Mouse (Mus musculus) lung, postnatal 0 days (tissue): Measurements from ENCODE around the gene Ninl. TPM values are rescaled to one million over a fixed set of nuclear protein-coding genes. Genes with fewer than 3 reads are reported as not detected.

ENCODE experiments used
- ATAC-seq: fragments of 200-750 bp; cut with Nextera tagmentation; 2 replicates; pipeline ENCODE4 v1.8.0; 2017; ENCODE audit warnings: moderate library complexity
- DNase-seq: peaks from one replicate; pipeline ENCODE4 v3.0.0-alpha.2; 2016; ENCODE audit warnings: low spot score
- H3K27ac ChIP-seq: fragments of 300-500 bp; sonication (generic); 2 replicates; pipeline ENCODE4 v1.5.1; 2014; ENCODE audit warnings: antibody characterized with exemption, mild to moderate bottlenecking, low read length, mixed read lengths
- H3K27me3 ChIP-seq: fragments of 300-500 bp; sonication (generic); replicated peaks from 2 replicates; pipeline ENCODE4 v1.6.1; 2014; ENCODE audit warnings: low read length, mixed read lengths; ENCODE audit not compliant: insufficient read depth
- H3K36me3 ChIP-seq: fragments of 300-500 bp; sonication (generic); 2 replicates; pipeline ENCODE4 v1.6.1; 2014; ENCODE audit warnings: low read length, mixed read lengths; ENCODE audit not compliant: insufficient read depth
- H3K4me1 ChIP-seq: fragments of 300-500 bp; sonication (generic); 2 replicates; pipeline ENCODE4 v1.6.1; 2014; ENCODE audit warnings: antibody characterized with exemption, low read depth, low read length, mixed read lengths; ENCODE audit not compliant: insufficient read depth
- H3K4me2 ChIP-seq: fragments of 300-500 bp; sonication (generic); replicated peaks from 2 replicates; pipeline ENCODE4 v1.6.1; 2014; ENCODE audit warnings: low read depth, mild to moderate bottlenecking, low read length, moderate library complexity, mixed read lengths
- H3K4me3 ChIP-seq: fragments of 300-500 bp; sonication (generic); 2 replicates; pipeline ENCODE4 v1.5.1; 2014; ENCODE audit warnings: low read depth, low read length
- H3K9ac ChIP-seq: fragments of 300-500 bp; sonication (generic); replicated peaks from 2 replicates; pipeline ENCODE4 v1.6.1; 2014; ENCODE audit warnings: low read depth, mild to moderate bottlenecking
- H3K9me3 ChIP-seq: fragments of 300-500 bp; sonication (generic); 2 replicates; pipeline ENCODE4 v1.6.1; 2016; ENCODE audit warnings: low read length, mixed read lengths
- CTCF ChIP-seq: IDR thresholded peaks from 2 replicates; pipeline ENCODE4 v1.5.1; 2016; ENCODE audit warnings: antibody characterized with exemption, mild to moderate bottlenecking
- EP300 ChIP-seq: IDR thresholded peaks from 2 replicates; pipeline ENCODE4 v1.6.1; 2016; ENCODE audit warnings: antibody characterized with exemption, mild to moderate bottlenecking, control low read depth
- WGBS: fragments of 180-500 bp; shearing (Covaris S2); extraction: QIAGEN DNeasy Blood & Tissue Kit; methylation state at CpG from one replicate; pipeline ENCODE4 v1.1.7; 2014; 5-methylcytosine and 5-hydroxymethylcytosine counted together
- polyA plus RNA-seq: library from polyadenylated mRNA; unstranded; fragments of >200 nt; fragmentation: Nextera tagmentation; extraction: Ambion mirVana; gene quantifications from 2 replicates; pipeline ENCODE4 v1.2.1, GENCODE M21; 2015

Ninl gene
- polyA plus RNA-seq, 1 experiment from 2014 or later: 3.9 TPM

- Histone ChIP-seq H3K27ac (no peak overlapping the region), H3K36me3 (no peaks in the 10 kb centered on the region), H3K27me3 (no peaks in the 10 kb centered on the region), H3K9ac (no peak overlapping the region), H3K9me3 (no peaks in the 10 kb centered on the region), H3K4me2 (no peak overlapping the region), H3K4me1 (no peaks in the 10 kb centered on the region), H3K4me3 (no peak overlapping the region)
- ATAC-seq (no peak; the same call in 1 of the 2 replicates), DNase-seq (peak; percentile 29)
- 69% methylated on average over 7 of the region's 7 CpGs for WGBS
- TF ChIP-seq EP300 (no peak), CTCF (no peak)
Observed at GRCm38 (mm10) chr2:150895691-150896252, 143.4 kb downstream of the Ninl start.

GRCm38 (mm10) chr2:150894617-150895267, 144.4 kb downstream of the Ninl start:
- no peak overlapping the region for H3K27ac ChIP-seq
- no peaks in the 10 kb centered on the region for H3K36me3 ChIP-seq
- H3K27me3 ChIP-seq: no peaks in the 10 kb centered on the region
- TF ChIP-seq CTCF (no peak), EP300 (no peak)
- H3K4me2 ChIP-seq: no peak overlapping the region
- H3K9ac ChIP-seq: no peak overlapping the region
- ATAC-seq: no peak
- H3K4me1 ChIP-seq: no peaks in the 10 kb centered on the region
- DNase-seq: no peak
- H3K9me3 ChIP-seq: no peaks in the 10 kb centered on the region
- 85% methylated on average over 2 of the region's 2 CpGs for WGBS
- H3K4me3 ChIP-seq: no peak overlapping the region

- no peaks in the 10 kb centered on the region for H3K4me1 ChIP-seq
- no peak for TF ChIP-seq EP300
- TF ChIP-seq CTCF: no peak
- 51% methylated on average over 2 of the region's 2 CpGs for WGBS
Observed at GRCm38 (mm10) chr2:150887370-150887769, 151.8 kb downstream of the Ninl start.

GRCm38 (mm10) chr2:150886315-150886714, 152.9 kb downstream of the Ninl start:
- Histone ChIP-seq H3K27me3 (no peaks in the 10 kb centered on the region), H3K36me3 (no peaks in the 10 kb centered on the region), H3K9ac (no peak overlapping the region), H3K4me1 (no peaks in the 10 kb centered on the region), H3K4me2 (no peak overlapping the region), H3K9me3 (no peaks in the 10 kb centered on the region), H3K27ac (no peak overlapping the region), H3K4me3 (no peak overlapping the region)
- TF ChIP-seq CTCF (no peak), EP300 (no peak)
- ATAC-seq: no peak
- DNase-seq: no peak

More at GRCm38 (mm10) chr2:150887370-150887769, 151.8 kb downstream of the Ninl start:
- Histone ChIP-seq H3K9ac (no peak overlapping the region), H3K4me3 (no peak overlapping the region), H3K27ac (no peak overlapping the region), H3K9me3 (no peaks in the 10 kb centered on the region), H3K27me3 (no peaks in the 10 kb centered on the region), H3K36me3 (no peaks in the 10 kb centered on the region), H3K4me2 (no peak overlapping the region)
- DNase-seq (no peak), ATAC-seq (no peak)

GRCm38 (mm10) chr2:150885814-150886213, 153.4 kb downstream of the Ninl start:
- WGBS: 51% methylated on average over 1 of the region's 1 CpGs
- TF ChIP-seq CTCF: no peak
- H3K27ac ChIP-seq: no peak overlapping the region
- no peaks in the 10 kb centered on the region for H3K4me1 ChIP-seq
- H3K27me3 ChIP-seq: no peaks in the 10 kb centered on the region
- DNase-seq (peak; percentile 30), ATAC-seq (peak; percentile 43; the same call in 1 of the 2 replicates)
- no peak overlapping the region for H3K4me2 ChIP-seq
- no peak overlapping the region for H3K4me3 ChIP-seq
- H3K9ac ChIP-seq: no peak overlapping the region
- H3K36me3 ChIP-seq: no peaks in the 10 kb centered on the region
- no peaks in the 10 kb centered on the region for H3K9me3 ChIP-seq

- no peaks in the 10 kb centered on the region for H3K9me3 ChIP-seq
- ATAC-seq (no peak; the same call in 1 of the 2 replicates), DNase-seq (no peak)
- no peaks in the 10 kb centered on the region for H3K36me3 ChIP-seq
- no peaks in the 10 kb centered on the region for H3K27me3 ChIP-seq
- no peak overlapping the region for H3K4me2 ChIP-seq
- H3K27ac ChIP-seq: no peak overlapping the region
- no peak for TF ChIP-seq CTCF
- TF ChIP-seq EP300: no peak
- no peak overlapping the region for H3K9ac ChIP-seq
- H3K4me3 ChIP-seq: no peak overlapping the region
- H3K4me1 ChIP-seq: no peaks in the 10 kb centered on the region
- WGBS: 60% methylated on average over 1 of the region's 1 CpGs
Observed at GRCm38 (mm10) chr2:150884779-150885110, 154.4 kb downstream of the Ninl start.

Other genes starting within 250 kb of the Ninl start
- gene Abhd12, start 134.6 kb downstream of the Ninl start, polyA plus RNA-seq: 56.5 and 57.3 TPM in 2 replicates
- 4.4 and 6.1 TPM in 2 replicates for gene Gins1, start 134.0 kb downstream of the Ninl start, polyA plus RNA-seq
- gene Nanp, start within 50 bp of the Ninl start, polyA plus RNA-seq: 20.8 and 23.4 TPM in 2 replicates
- gene Gm14151, start 53.0 kb upstream of the Ninl start, polyA plus RNA-seq: not detected in 2 replicates
- not detected in 2 replicates for gene Gm14147, start 58.9 kb upstream of the Ninl start, polyA plus RNA-seq